Mouse (Mus musculus) 3T3-L1 (cell line): ENCODE results near the gene Per1.

Source experiments
- DNase-seq: peaks from one replicate; pipeline ENCODE4 v3.0.0-alpha.2; 2015; ENCODE audit warnings: low read depth, low spot score

The Per1 gene

DNA sequence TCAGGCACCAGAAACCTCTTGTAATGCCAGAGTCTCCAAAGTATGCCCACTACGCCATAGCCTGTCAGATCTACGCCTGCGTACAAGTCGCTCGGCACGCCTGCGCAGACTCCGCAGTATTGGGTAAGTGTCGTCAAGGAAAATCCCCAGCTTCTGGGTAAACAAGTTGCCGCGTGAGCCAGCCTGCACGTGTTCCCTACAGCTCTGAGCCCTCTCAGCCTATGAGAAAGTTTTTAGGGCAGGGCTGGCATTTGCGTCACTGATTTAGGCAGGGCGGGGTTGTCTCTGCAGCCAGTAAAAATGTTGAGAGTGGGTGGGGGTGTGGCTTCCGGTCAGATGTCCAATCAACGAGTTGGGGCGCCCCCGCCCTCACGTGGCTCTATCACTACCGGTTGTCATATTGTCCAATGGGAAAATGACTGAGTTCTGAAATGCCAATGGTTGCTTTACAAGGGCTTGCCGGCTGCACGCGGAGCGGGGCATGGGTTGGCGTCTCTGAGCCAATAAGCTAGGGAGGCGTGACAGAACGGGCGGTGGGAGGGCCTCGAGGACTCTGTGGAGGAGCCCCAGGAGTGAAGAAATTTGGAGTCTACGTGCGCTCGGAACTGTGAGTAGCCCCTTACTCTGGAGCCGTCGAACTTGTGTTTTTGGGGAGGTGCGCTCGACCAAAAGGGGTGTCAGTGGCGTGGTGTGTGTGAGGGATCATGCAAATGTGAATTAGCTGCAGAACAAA, at the start of gene Per1:
Gene Per1 (plus strand): TSS at position 521 of the 733 bp plus-strand sequence.
- DNase-seq: peak; percentile 100

DNA sequence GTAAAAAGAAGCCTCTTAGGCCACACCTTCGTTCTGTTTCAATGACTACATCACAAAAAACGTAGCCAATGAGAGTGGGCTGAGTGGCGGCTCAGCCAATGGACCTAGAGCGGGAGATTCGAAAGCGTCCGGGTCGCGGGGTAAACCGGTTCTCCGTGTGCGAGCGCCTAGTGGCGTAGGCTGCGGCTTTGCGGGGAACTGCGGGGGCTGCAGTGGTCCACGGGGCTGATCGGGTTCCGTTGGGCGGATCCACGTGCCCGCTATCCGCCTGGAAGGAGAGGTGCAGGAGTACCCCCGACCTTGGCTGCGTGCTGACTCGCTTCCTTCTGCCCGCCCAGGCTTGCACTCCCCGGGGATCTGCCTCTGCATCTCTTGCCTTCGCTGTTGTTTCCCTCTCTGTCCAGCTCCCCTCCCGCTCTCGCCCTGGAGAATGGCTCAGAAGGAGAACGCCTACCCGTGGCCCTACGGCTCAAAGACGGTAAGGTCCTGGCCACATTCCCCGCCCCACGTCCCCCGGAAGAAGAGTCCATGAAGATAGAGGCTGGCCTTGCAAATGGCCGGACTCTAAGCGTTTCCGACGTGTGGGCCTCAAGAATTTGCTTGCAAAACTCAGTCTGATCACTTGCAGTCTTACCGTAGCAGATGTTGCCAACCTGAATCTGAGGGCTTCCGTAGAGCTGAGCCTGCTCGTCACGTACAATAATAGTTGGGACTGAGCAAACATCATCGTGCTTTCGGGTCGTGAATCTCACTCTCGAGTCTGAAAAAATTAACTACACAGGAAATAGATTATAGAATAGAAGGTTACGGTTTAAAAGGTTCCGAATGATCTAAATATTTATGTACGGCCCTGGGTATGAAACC, 49.3 kb upstream of the Per1 start, which contains the start of gene Aurkb:
Gene Aurkb (plus strand): TSS at position 117 of the 864 bp plus-strand sequence.
- DNase-seq: peak; percentile 95

DNA sequence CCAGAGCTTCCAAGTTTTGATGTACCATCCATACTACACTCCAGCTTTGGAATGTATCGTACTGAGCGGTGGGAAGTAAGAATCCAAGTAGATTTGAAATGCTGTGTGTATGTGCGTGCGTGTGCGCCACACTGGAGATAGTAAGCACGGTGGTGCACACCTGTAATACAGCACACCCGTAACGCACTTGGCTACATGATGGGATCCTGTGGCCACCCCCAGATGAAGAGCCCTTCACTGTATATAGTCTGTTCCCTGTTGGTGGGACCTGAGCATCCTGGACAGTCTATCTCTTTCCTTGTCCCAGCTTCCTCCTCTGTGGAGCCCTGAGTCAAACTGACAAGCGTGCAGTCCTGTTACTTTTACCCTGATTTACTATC, 48.6 kb upstream of the Per1 start:
- peak; percentile 28 for DNase-seq

DNA sequence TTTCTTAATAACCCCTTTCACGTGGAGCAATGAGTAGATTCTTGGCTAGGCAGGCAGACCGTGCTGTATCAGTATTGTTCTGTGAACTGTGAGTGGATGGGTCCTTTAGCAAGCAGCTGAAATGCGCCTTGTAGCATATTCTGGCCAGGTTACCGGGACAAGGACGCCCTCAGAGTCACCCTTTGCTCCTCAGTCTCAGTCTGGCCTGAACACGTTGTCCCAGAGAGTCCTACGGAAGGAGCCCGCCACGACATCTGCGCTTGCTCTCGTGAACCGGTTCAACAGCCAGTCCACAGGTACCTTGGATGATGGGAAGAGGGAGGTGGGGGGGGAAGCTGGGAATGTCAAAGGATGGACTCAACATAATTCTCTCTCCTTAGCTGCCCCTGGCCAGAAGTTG, 47.4 kb upstream of the Per1 start:
- DNase-seq: no peak

DNA sequence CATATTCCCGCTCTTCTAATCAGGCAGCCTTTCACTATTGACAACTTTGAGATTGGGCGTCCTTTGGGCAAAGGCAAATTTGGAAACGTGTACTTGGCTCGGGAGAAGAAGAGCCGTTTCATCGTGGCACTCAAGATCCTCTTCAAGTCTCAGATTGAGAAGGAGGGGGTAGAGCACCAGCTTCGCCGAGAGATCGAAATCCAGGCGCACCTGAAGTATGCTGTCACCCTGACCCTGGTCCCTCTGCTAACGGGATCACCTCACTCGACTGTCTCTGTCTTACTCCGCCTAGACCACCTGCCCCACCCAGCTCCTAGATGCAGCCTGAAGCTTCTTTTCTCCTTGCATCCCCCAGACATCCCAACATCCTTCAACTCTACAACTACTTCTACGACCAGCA, 46.9 kb upstream of the Per1 start:
- DNase-seq: no peak

DNA sequence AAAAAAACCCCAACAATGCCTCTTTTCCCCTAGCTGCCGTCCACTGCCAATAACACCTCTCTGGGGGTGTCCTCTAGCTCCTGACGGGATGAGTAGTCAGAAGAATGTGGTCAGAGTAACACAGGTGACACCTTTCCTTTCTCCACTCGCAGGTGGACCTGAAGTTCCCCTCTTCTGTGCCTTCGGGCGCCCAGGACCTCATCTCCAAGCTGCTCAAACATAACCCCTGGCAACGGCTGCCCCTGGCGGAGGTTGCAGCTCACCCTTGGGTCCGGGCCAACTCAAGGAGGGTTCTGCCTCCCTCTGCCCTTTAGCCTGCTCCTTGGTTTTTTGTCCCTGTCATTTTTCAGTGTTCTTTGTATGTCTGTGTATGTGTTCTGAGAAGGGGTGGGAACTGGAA, 44.3 kb upstream of the Per1 start:
- DNase-seq: no peak

DNA sequence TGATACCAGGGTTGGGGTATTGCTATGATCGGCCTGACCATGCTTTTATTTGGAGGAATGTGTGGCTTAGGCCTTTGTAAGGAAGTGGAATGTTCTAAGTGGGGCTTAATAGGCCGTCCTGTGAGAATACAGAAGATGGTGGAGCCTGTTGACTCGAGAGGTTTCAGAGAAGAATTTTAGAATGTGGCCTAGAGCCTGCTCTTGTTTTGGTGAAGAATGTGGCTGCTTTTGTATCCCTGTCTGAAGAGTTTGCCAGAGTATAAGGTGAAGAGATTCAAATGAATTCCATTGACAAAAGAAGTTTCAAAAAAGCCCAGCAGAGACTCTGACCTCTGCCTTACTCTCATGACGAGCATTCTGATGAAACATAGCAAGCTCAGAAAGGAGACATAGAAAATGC, 43.2 kb upstream of the Per1 start:
- DNase-seq: no peak

DNA sequence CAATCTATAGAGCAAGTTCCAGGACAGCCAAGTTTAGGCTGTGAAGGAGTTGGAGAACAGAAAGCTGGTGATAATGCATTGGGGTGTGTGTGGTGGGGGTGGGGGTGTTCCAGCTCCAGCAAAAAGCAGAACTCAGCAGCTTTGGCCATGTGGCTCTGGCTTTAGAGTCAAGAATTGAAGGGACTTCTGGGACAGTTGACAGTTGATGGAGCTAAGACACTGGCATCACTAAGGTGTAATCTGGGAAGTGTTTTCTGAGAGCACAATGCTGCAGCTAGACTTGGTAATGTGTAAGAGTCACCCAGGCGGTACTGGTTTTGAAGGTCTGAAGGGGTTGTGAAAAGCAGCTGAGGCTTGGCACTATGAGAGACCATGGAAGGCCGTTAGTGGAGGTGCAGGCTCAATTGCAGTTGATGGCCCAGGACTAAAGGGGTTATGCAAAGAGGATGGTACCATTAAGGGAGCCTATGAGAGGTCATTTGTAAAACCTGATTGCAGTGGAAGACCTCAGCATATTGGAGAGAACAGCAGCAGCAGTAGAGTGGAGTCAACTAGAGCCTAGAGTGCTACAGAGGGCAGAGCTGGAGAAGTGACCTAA, 42.1 kb upstream of the Per1 start:
- DNase-seq: no peak

DNA sequence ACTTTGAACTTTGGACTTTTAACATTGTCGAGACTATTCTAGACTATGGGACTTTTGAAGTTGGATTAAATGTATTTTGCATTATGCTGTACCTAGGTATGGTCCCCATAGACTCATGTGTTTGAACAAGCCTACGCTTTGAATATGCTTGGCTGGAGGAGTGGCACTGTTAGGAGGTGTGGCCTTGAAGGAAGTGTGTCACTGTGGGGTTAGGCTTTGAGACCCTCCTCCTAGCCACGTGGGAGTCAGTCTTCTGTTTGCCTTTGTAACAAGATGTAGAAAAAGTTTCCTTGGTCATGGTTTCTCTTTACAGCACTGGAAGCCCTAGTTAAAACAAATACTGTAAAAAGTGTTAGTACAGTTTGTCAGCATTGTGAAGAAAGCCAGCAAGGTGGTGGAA, 41.2 kb upstream of the Per1 start:
- no peak for DNase-seq

DNA sequence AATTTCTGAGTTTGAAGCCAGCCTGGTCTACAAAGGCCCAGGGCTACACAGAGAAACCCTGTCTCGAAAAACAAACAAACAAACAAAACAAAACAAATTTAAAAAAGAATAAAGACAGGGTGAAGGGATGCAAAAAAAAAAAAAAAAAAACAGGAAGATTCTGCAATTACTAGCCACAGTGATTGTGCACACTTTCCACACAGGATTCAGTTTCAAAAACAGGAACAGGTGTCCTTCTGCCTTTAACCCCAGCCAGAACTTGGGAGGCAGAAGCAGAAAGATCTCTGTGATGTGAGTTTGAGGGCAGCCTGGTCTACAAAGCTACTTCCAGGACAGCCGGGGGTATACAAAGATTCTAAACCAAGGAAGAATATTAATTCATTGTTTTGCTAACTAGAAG, 36.8 kb upstream of the Per1 start:
- DNase-seq: peak; percentile 7

DNA sequence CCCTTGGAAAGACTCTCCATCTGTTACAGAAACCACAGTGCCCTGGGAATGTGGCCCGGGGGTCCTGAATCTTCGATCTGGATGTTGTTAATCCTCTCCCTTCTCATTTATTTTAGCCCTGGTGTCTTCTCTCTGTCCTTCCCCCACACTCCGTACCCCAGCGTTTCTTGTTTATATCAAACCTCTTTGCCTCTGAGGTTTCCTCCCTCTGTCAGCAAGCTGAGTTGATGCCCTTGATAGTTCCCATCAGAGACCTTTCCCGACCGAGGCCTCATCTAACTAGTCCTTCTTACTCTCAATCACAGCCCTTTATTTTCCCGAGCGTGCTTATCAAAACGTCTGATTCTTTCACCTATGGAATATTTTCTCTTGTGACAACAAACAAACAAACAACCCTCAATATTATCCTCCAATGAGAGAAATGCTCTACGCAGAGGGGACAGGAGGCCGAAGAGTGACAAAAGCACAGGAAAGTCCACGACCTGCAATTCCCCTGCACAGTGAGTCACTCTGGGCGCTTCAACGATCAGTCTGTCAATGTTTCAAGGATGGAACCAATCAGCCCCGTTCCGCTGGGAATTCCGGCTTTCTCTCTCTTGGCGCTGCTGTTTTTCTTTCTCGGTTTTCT, 36.2 kb upstream of the Per1 start:
- DNase-seq: no peak

DNA sequence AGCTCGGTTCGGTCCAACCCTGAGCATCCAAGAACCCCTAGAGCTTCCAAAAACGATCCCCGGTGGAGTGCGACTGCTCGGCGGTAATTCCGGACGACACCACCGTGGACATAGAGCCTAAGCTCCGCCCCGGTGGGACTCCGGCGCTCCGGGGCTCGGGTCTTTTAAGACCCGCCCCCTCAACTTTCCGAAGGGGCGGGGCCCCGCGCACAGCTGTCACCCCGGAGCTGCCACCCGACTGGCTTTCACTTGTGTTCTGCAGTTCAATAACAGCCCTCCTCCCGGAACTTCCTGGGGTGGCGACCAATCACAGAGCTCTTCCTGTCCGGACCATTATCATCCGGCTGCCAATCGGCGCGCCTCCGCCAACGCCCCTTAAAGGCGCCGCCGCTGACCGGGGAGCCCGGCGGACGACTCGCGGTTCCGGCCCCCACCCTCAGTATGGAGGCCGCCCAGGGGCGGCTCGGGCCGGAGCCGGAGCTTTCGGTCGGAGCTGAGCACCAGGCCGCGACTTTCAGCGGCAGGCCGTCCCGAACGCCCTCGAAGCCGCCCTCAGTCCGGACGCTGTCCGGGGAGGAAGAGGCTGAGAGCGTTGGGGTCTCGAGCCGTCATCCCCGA, 35.6 kb upstream of the Per1 start, which contains the start of gene Borcs6:
Gene Borcs6 (plus strand): TSS at position 361 of the 618 bp plus-strand sequence.
- peak; percentile 99 for DNase-seq

DNA sequence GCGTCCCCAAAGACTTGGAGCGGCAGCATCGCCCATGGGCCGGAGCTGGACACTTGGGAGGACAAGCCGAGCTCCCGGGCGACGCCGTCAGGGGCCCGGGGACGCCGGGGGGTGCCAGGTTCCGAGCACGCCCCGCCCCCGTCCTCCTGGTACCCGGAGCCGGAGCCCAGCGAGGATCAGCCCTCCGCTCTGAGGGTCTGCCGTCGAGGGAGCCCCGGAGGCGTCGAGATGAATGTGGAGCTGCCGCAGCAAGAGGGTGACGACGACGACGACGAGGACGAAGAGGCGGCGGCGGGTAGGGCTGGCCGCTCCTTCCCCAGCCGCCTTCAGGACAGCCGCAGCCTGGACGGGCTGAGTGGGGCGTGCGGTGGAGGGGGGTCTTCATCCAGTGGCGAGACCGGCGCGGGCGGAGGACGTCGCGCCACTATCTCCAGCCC, 35.0 kb upstream of the Per1 start:
- DNase-seq: peak; percentile 40

DNA sequence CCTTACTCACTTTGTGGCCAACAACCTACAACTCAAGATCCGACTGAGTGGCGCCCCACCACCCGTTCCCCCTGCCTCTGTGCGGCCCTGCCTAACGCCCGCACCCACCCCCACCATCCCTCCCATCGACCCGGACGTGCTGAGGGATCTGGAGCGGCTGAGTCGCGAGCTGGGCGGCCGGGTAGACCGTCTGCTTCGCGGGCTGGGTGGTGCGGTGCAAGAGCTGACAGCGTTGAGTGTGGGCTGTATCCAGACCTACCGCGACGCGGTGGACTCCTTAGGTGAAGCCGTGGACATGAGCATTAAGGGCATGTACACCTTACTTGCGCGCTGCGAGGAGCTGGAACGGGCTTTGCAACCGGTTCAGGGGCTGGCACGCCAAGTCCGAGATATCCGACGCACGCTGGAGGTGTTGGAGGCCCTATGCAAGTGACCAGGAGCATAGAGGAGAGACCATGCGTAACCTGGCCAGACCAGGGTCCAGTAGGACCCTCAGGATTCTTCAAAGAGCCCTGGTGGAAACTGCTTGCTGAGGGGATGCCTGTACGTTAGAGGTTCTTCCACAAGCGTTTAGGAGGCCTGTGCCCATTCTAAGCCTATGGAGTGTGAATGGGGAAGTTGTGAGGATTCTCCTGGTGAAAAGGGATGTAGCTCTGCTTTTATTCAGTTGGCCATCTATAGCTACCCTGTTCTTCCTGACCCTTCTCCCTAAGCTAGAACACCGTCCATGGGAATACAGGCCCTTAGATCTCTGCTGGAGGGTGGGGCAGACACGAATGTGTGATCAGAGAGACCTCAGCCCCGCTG, 34.4 kb upstream of the Per1 start:
- peak; percentile 55 for DNase-seq

DNA sequence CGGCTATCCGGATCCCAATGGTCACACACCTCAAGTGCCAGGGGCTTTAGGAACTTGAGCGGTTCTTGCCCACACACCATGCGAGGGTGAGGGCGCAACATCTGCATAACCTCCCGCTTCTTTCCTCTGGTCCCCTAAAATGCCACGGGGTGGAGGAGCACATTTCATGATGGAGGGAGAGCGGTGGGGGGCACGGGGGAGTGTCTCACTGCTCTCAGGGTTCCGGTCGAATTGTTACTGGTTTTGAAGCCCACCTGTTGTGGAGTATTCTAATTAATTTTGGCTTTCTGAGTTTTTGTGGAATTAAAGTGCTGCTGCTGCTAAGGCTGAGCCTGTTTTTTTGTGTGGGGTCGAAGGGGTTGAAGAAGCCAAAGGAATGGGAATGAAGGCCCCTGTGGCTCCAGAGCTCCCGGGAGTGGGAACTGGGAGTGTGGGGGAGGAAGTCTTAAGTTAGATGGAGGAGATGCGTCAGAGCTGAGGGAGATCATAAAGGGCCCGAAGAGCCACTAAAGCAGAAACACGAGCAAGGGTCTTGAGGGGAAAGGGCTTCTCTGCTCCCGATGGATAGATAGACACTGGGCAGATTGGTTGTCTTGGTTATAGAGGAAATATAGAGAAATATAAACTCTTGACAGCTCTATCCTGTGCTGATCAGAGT, 33.6 kb upstream of the Per1 start:
- peak; percentile 55 for DNase-seq

DNA sequence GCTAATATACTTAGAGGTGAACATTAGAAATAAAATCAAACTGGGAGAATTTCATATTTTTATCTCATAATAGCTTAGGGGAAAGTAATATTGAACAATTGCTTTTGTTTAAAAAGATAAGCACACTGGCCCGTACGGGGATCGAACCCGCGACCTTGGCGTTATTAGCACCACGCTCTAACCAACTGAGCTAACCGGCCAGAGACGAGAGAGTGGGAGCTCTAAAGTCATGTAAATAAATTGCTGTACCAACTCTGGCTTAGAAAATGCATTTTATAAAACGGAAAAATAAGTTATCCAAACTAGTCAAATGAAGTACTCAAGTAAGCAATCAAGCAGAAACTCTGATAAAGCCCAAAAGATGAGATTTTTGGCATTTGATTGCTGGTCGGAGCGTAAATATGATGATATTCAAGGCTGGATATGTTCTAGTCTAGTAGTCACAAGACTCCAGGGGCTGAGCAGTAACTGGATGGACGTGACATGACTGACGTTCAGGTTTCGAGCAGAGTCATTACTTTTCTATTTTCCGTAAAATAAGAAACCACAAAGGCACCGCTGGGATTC, 32.7 kb upstream of the Per1 start:
- peak; percentile 81 for DNase-seq

DNA sequence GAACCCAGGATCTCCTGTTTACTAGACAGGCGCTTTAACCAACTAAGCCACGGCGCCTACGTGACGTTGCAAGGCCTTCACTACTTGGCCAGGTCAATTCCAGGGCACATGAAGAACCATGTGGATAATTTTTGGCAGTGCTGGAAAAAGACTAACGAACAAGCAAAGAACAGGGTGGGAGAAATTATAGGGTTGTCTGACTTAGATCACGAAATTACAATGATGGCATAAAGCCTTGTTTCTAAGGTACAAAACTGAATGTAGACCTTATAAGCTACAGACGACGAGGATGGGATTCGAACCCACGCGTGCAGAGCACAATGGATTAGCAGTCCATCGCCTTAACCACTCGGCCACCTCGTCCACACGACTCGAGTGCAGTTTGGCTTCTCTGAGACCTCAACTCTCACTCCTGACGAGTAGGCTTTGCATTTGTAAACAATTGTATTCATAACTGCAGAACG, 32.2 kb upstream of the Per1 start:
- DNase-seq: peak; percentile 97

DNA sequence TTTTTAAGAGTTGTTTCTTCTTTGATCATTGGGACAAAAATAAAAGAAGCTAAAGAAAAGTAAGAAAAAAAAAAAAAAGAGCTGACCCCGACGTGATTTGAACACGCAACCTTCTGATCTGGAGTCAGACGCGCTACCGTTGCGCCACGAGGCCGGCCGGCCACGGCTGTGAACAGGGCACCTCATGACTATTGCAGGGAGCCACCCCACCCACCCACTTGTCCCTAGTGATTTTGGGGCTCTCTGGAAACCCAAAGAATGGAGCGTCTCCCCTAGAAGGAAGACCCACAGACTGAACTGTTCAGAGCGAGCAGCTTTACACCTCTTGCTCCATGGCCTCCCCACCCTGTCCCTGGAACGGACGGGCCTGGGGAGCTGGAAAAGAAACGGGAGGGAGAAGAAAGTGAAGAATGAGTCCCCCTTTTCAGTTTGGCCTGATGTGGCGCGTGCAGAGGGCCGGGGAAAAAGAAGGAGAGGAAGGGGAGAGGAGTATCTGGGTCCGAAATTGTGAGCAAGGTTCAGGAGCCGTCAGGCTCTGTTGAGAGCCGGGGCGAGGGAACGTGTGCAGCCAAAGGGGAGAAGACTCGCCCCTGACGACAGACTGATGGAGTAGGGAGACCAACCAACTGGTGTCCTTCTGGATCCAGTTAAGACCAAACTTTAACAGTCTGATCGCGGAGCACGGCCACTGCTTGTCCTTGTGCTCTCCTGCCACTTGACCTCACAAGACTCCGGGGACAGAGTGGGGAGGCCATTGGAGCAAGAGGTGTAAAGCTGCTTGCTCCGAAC, 31.4 kb upstream of the Per1 start:
- peak; percentile 79 for DNase-seq
